Mouse (Mus musculus) gastrocnemius, postnatal 36 days (tissue): ENCODE measurements around the gene Tpk1. TPM values are rescaled to one million over a fixed set of nuclear protein-coding genes. Genes with fewer than 3 reads are reported as not detected.

Experiments
- DNase-seq, 2 experiments: peaks; one replicate each; pipeline ENCODE4 v3.0.0; 2022
- intact Hi-C: fragments of 180-260 bp; cut with DNase I; formaldehyde crosslinking; loops from one replicate; pipeline ENCODE4 v1.15.1; 2025
- total RNA-seq, 2 experiments: library from RNA; stranded (reverse); gene quantifications; 2 replicates each; pipeline ENCODE4 v1.2.3; 2021

The Tpk1 gene
- total RNA-seq, 2 experiments from 2014 or later: 1.8 to 2.0 TPM

DNA sequence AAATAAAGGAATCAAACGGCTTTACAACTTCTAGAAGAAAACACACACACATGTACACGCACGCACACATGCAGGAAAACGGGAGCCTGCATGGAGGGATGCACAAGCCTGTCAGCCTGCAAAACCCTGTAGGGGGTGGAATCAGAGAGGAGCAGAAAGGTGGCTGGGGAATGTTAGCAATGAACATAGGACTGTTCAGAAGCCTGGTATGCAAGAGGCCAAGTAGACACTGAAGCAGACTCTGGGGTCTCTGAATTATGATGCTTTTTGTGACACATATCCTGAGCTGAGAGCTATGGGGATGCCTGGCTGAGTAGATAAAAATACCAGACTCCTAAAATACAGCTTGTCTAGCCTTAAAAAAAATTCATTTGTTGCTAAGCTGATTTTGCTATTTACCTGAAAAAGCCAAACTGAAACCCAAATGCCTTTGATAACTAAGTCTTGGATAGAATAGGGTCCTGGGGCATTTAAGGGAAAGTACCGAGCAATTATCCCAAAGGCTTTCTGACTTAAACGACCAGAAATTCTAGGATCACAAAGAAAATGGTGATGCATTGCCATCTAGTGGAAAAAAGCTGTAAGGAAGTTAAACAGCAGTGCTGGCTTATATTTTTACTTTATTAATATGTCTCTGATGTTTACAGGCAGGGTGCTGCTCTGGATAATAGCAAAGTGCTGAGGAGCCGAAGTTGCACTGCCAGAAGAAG lies 369.1 kb downstream of the Tpk1 start:
- intact Hi-C loops: loop anchor here (5.0 to 10.0 kb wide), 2 partner anchors 45 to 282 kb away; no protein-coding TSS in a partner anchor
- DNase-seq: no peak

DNA sequence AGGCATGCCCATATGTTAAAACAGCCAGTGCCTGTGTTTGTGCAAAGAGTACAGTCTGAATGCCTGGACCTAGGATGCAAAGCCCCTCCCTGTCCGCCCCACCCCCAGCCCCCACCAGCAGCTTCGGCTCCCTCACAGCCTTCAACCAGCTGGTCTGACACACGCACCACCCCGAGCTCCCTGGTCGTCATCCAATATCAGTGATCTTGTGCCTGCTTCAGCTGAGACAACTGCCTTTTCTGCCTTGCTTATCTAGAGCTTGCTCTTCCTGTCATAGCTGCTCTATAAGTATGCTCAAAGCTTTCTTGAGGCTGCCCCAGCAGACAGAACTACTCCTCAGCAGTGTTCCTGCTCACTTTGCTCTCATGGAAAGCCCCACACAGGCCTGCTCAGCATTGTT lies 370.2 kb downstream of the Tpk1 start:
- no peak for DNase-seq
- intact Hi-C loops: loop anchor here (5.0 to 10.0 kb wide), 2 partner anchors 44 to 281 kb away; no protein-coding TSS in a partner anchor
